Mouse (Mus musculus) cortical plate, adult 2 months (tissue): ENCODE results near the gene Copz2.

ENCODE experiments used
- CTCF ChIP-seq: fragments of 200-500 bp; IDR thresholded peaks from 2 replicates; pipeline ENCODE4 v1.5.1; 2011; ENCODE audit warnings: mild to moderate bottlenecking, control low read depth, low read length; ENCODE audit not compliant: insufficient read depth; ENCODE audit errors: extremely low read depth
- POLR2A ChIP-seq: fragments of 200-500 bp; IDR thresholded peaks from 2 replicates; pipeline ENCODE4 v1.6.1; 2011; ENCODE audit warnings: mild to moderate bottlenecking, low read length, control low read depth; ENCODE audit not compliant: insufficient read depth; ENCODE audit errors: extremely low read depth

GRCm38 (mm10) chr11:96816979-96817378, 32.7 kb upstream of the Copz2 start:
- TF ChIP-seq CTCF (no peak), POLR2A (no peak)
